Mouse (Mus musculus) T-cell, adult 2 months (primary cell): ENCODE data around the gene Lrrc40.

Source experiments
- DNase-seq: peaks from one replicate; pipeline ENCODE4 v3.0.0; 2022; ENCODE audit warnings: low spot score

The Lrrc40 gene

GRCm38 (mm10) chr3:158036329-158036988 is at the start of gene Lrrc40, which contains the start of gene Srsf11:
Lrrc40 (plus strand) TSS chr3:158036662.
Srsf11 (minus strand) TSS chr3:158036639.
- DNase-seq: peak; percentile 95

GRCm38 (mm10) chr3:157993322-157993721 is 43.1 kb upstream of the Lrrc40 start:
- no peak for DNase-seq

- no peak for DNase-seq
Measured at GRCm38 (mm10) chr3:157995726-157996125, 40.7 kb upstream of the Lrrc40 start.

GRCm38 (mm10) chr3:157998742-157999369 is 37.6 kb upstream of the Lrrc40 start:
- no peak for DNase-seq

- no peak for DNase-seq
Measured at GRCm38 (mm10) chr3:158008647-158009046, 27.8 kb upstream of the Lrrc40 start.

GRCm38 (mm10) chr3:158009762-158010320 is 26.6 kb upstream of the Lrrc40 start:
- DNase-seq: no peak

GRCm38 (mm10) chr3:158031371-158031925 is 5.0 kb upstream of the Lrrc40 start:
- DNase-seq: peak; percentile 88

GRCm38 (mm10) chr3:158032106-158032505 is 4.4 kb upstream of the Lrrc40 start:
- no peak for DNase-seq

- no peak for DNase-seq
Measured at GRCm38 (mm10) chr3:158035866-158036265, 596 bp upstream of the Lrrc40 start.

- no peak for DNase-seq
Measured at GRCm38 (mm10) chr3:158038106-158038505, 1.6 kb downstream of the Lrrc40 start.

- no peak for DNase-seq
Measured at GRCm38 (mm10) chr3:158040755-158041154, 4.3 kb downstream of the Lrrc40 start.

GRCm38 (mm10) chr3:158049508-158049907 is 13.0 kb downstream of the Lrrc40 start:
- DNase-seq: no peak

- DNase-seq: no peak
Measured at GRCm38 (mm10) chr3:158060621-158061291, 24.3 kb downstream of the Lrrc40 start.

GRCm38 (mm10) chr3:158061811-158062523 is 25.5 kb downstream of the Lrrc40 start:
- DNase-seq: no peak

- DNase-seq: no peak
Measured at GRCm38 (mm10) chr3:158065256-158065655, 28.8 kb downstream of the Lrrc40 start.

GRCm38 (mm10) chr3:158067916-158068315 is 31.5 kb downstream of the Lrrc40 start:
- no peak for DNase-seq

GRCm38 (mm10) chr3:158068613-158069263 is 32.3 kb downstream of the Lrrc40 start:
- DNase-seq: no peak

- no peak for DNase-seq
Measured at GRCm38 (mm10) chr3:158075004-158075403, 38.5 kb downstream of the Lrrc40 start.

GRCm38 (mm10) chr3:158076685-158077379 is 40.4 kb downstream of the Lrrc40 start:
- DNase-seq: no peak

GRCm38 (mm10) chr3:158077380-158077772 is 40.9 kb downstream of the Lrrc40 start:
- DNase-seq: no peak

GRCm38 (mm10) chr3:158077828-158078227 is 41.4 kb downstream of the Lrrc40 start:
- DNase-seq: no peak
